Mouse (Mus musculus) thymus, adult 2 months (tissue): ENCODE results near the gene Fads6.

Experiments
- CTCF ChIP-seq: fragments of 200-500 bp; IDR thresholded peaks from 2 replicates; pipeline ENCODE4 v1.5.1; 2012; ENCODE audit warnings: mild to moderate bottlenecking, control low read depth, low read length, moderate library complexity, borderline replicate concordance; ENCODE audit not compliant: control insufficient read depth, poor library complexity, insufficient read depth; ENCODE audit errors: extremely low read depth
- POLR2A ChIP-seq: fragments of 200-500 bp; IDR thresholded peaks from 2 replicates; pipeline ENCODE4 v1.6.1; 2012; ENCODE audit warnings: mild to moderate bottlenecking, low read length, control low read depth, moderate library complexity; ENCODE audit not compliant: control insufficient read depth, poor library complexity, insufficient read depth; ENCODE audit errors: extremely low read depth

DNA sequence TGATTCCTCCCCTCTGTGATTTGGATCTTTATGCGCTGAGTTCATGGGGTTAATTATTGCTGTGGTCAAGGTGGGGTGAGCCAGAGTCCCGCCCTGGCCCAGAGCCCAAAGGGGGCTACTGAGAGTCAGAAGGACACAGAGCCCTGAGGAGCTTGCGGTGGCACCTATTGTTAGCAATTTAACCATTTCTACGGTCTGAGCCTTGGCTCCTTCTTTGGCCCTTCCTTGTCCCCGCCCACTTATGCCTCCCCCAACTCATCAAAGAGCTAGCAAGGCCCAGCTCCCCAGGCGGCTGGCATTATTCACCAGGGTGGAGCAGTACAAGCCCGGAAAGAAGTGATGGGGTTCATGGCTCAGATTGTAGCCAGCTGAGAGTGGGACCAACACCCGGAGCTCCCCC lies 9.4 kb upstream of the Fads6 start, which contains the start of gene Otop2:
- TF ChIP-seq CTCF (no peak), POLR2A (no peak)
